ENCODE assay signal across 8 mouse cellular contexts in the genomic region with DNA sequence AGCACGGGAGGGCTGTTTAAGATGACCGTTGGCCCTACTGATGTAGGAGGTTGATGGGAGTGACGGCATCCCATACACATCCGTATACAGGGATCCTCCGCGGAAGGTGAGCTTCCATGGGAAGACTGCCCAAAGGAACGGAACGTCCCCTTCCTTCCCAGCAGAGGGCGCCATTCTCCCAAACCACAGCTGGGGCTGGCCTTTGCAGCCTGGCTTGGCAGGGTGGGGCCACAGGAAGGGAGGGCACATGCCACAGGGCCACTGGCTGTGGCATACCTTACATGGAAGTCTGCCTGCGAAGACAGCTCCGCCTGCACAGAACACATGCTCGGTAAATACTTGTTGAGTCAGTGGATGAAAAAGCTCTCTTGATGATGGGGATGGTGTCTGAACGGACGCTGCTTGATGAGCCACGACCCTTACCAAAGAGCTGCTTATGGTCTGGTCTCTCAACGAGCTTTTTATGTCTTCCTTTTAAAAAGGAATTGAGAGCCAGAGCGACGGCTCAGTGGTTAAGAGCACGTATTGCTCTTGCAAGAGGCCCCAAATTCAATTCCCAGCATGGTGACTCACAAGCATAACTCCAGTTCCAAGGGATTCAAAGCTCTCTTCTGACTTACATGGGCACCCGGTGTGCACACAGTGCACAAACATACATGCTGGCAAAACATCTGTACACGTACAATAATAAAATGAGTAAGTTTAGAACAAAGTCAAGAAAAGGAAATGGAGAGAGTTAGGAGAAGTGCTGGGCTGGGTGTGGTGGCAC. TPM values are rescaled to one million over a fixed set of nuclear protein-coding genes. Genes with fewer than 3 reads are reported as not detected.
A peak's percentile ranks its signal among the peaks of the same experiment; 100 is the strongest.
DNase-seq lines count a peak whose midpoint lies in the region; ATAC-seq and TF ChIP-seq lines count a peak whose summit lies in the region.

No protein-coding gene starts in this region.

- DNase-seq in adrenal gland, adult (ENCODE audit: inconsistent age in 2 of 2, low spot score in 1 of 2) = peak; percentile 77 to 89
- DNase-seq in embryonic facial prominence, embryonic 10.5 days (ENCODE audit: low spot score) = peak; percentile 78
- peak; percentile 85 for DNase-seq in heart, postnatal 0 days (ENCODE audit: low spot score)
- peak; percentile 30 for DNase-seq in layer of hippocampus, adult 9-11 months
- DNase-seq in lung, postnatal 14 days = peak; percentile 84
- DNase-seq in skeletal muscle tissue, adult 2 months (ENCODE audit: low read depth, low spot score) = peak; percentile 78
- peak; percentile 75 to 78 for DNase-seq in urinary bladder, postnatal 4 days (ENCODE audit: low spot score in 2 of 2)

- H3K36me3 ChIP-seq in E14TG2a.4 (ENCODE audit: insufficient read depth, low read length) = peaks cover 9% of the 10 kb centered on the region; the same call in 1 of the 2 replicates
- H3K36me3 ChIP-seq in embryonic facial prominence, embryonic 10.5 days (replicated peaks) = peaks cover 25% of the 10 kb centered on the region
- no peaks in the 10 kb centered on the region for H3K36me3 ChIP-seq in heart, postnatal 0 days (replicated peaks; ENCODE audit: control insufficient read depth, insufficient read depth, low read length)

- H3K27me3 ChIP-seq in E14TG2a.4 (ENCODE audit: insufficient read depth, low read length) = no peaks in the 10 kb centered on the region
- 0 out of 2 replicates have a peak, but pooled peaks cover 5% of the 10 kb centered on the region for H3K27me3 ChIP-seq in embryonic facial prominence, embryonic 10.5 days (replicated peaks; ENCODE audit: low read depth, poor library complexity, severe bottlenecking)
- H3K27me3 ChIP-seq in heart, postnatal 0 days (ENCODE audit: control insufficient read depth, insufficient read depth, low read length) = no peaks in the 10 kb centered on the region

- WGBS in embryonic facial prominence, embryonic 10.5 days = 32% methylated on average over 21 of the region's 21 CpGs
- 22% methylated on average over 21 of the region's 21 CpGs for WGBS in heart, postnatal 0 days

- TF ChIP-seq EP300 in heart, postnatal 0 days (IDR thresholded peaks at IDR 0.05; ENCODE audit: low read depth) = no peak

- no peaks in the 10 kb centered on the region for H3K9me3 ChIP-seq in E14TG2a.4 (ENCODE audit: low read length)
- peaks cover 8% of the 10 kb centered on the region; the same call in 1 of the 2 replicates for H3K9me3 ChIP-seq in embryonic facial prominence, embryonic 10.5 days
- no peaks in the 10 kb centered on the region; the same call in 1 of the 2 replicates for H3K9me3 ChIP-seq in heart, postnatal 0 days (replicated peaks; ENCODE audit: control insufficient read depth, low read length)

- H3K9ac ChIP-seq in heart, postnatal 0 days (replicated peaks; ENCODE audit: low read depth, low read length) = no peak overlapping the region

- no peak overlapping the region for H3K4me2 ChIP-seq in heart, postnatal 0 days (ENCODE audit: low read depth, low read length)

- ATAC-seq in heart, postnatal 0 days (ENCODE audit: insufficient read depth, low read depth) = peak; percentile 91

- no peak overlapping the region for H3K27ac ChIP-seq in embryonic facial prominence, embryonic 10.5 days (replicated peaks)
- H3K27ac ChIP-seq in heart, postnatal 0 days (ENCODE audit: low read depth) = peak overlapping the region; percentile 37; the same call in 1 of the 2 replicates

- H3K4me3 ChIP-seq in E14TG2a.4 (replicated peaks; ENCODE audit: low read length) = 0 out of 2 replicates have a peak overlapping the region, but pooled peaks have one; percentile 4
- 0 out of 2 replicates have a peak overlapping the region, but pooled peaks have one; percentile 12 for H3K4me3 ChIP-seq in embryonic facial prominence, embryonic 10.5 days
- no peak overlapping the region for H3K4me3 ChIP-seq in heart, postnatal 0 days (ENCODE audit: low read depth, low read length)

- peaks cover 59% of the 10 kb centered on the region for H3K4me1 ChIP-seq in E14TG2a.4 (replicated peaks; ENCODE audit: low read depth, low read length)
- H3K4me1 ChIP-seq in embryonic facial prominence, embryonic 10.5 days = peaks cover 8% of the 10 kb centered on the region
- no peaks in the 10 kb centered on the region for H3K4me1 ChIP-seq in heart, postnatal 0 days (ENCODE audit: control insufficient read depth, insufficient read depth)

- TF ChIP-seq CTCF in E14TG2a.4 (conservative IDR thresholded peaks at IDR 0.05; ENCODE audit: low read length) = peak; percentile 79
- TF ChIP-seq CTCF in heart, postnatal 0 days (IDR thresholded peaks at IDR 0.05; ENCODE audit: low read depth) = peak; percentile 80

RNA-seq across cellular contexts. Expression of a gene that starts 12.0 kb away (rescaled TPM):
- 6.0 and 8.1 TPM in 2 replicates for polyA plus RNA-seq in embryonic facial prominence, embryonic 10.5 days (2016; fragmentation: Nextera tagmentation; extraction: Ambion mirVana)
- total RNA-seq in heart, postnatal 0 days (2014; rRNA removed; ENCODE audit: low replicate concordance) = 70.8 and 80.8 TPM in 2 replicates
- polyA plus RNA-seq in heart, postnatal 0 days (2015; fragmentation: Nextera tagmentation; extraction: Ambion mirVana) = 6.2 and 6.5 TPM in 2 replicates

RNA-seq across cellular contexts. Expression of a gene that starts 41.9 kb away (rescaled TPM):
- polyA plus RNA-seq in embryonic facial prominence, embryonic 10.5 days (2016; fragmentation: Nextera tagmentation; extraction: Ambion mirVana) = 22.1 and 24.4 TPM in 2 replicates
- total RNA-seq in heart, postnatal 0 days (2014; rRNA removed; ENCODE audit: low replicate concordance) = 1.2 and 1.9 TPM in 2 replicates
- polyA plus RNA-seq in heart, postnatal 0 days (2015; fragmentation: Nextera tagmentation; extraction: Ambion mirVana) = 0.19 and 0.52 TPM in 2 replicates

RNA-seq across cellular contexts. Expression of a gene that starts 50.6 kb away (rescaled TPM):
- 23.3 and 23.4 TPM in 2 replicates for polyA plus RNA-seq in embryonic facial prominence, embryonic 10.5 days (2016; fragmentation: Nextera tagmentation; extraction: Ambion mirVana)
- total RNA-seq in heart, postnatal 0 days (2014; rRNA removed; ENCODE audit: low replicate concordance) = 9.2 and 11.4 TPM in 2 replicates
- polyA plus RNA-seq in heart, postnatal 0 days (2015; fragmentation: Nextera tagmentation; extraction: Ambion mirVana) = 4.3 and 4.5 TPM in 2 replicates

Comparison
In these comparisons a context has a peak if more than half of its experiments do, and no peak if none do; other contexts are left out.
1. DNase-seq: peak in every context shown above with its lines; median percentile 85 in heart, postnatal 0 days; 84 in lung, postnatal 14 days; 83 in adrenal gland, adult; 78 in embryonic facial prominence, embryonic 10.5 days; 78 in skeletal muscle tissue, adult 2 months; 76 in urinary bladder, postnatal 4 days; 30 in layer of hippocampus, adult 9-11 months.
2. RNA of a gene that starts 41.9 kb away (polyA plus RNA-seq): 22.1 to 24.4 TPM in embryonic facial prominence, embryonic 10.5 days; 0.19 to 0.52 TPM in heart, postnatal 0 days; every median in the first group is over 10 times any median in the second.